Mouse (Mus musculus) kidney, embryonic 16.5 days (tissue): ENCODE data around the gene Gm21118. TPM values are rescaled to one million over a fixed set of nuclear protein-coding genes. Genes with fewer than 3 reads are reported as not detected.
"Not testable (repeated sequence)": the region's sequence is repeated elsewhere in the genome, so short reads cannot be mapped to it uniquely, and the experiment has no call there.

Source experiments
- ATAC-seq: fragments of 200-750 bp; cut with Nextera tagmentation; 2 replicates; pipeline ENCODE4 v1.8.0; 2017; ENCODE audit warnings: moderate TSS enrichment; ENCODE audit not compliant: low FRiP score, low TSS enrichment
- H3K27ac ChIP-seq: fragments of 300-500 bp; sonication (generic); 2 replicates; pipeline ENCODE4 v1.5.1; 2014; ENCODE audit warnings: low read length
- H3K27me3 ChIP-seq: fragments of 300-500 bp; sonication (generic); 2 replicates; pipeline ENCODE4 v1.6.1; 2014; ENCODE audit warnings: low read length, control low read depth, mixed read lengths; ENCODE audit not compliant: insufficient read depth
- H3K36me3 ChIP-seq: fragments of 300-500 bp; sonication (generic); 2 replicates; pipeline ENCODE4 v1.6.1; 2014; ENCODE audit warnings: low read length, control low read depth, mixed read lengths; ENCODE audit not compliant: insufficient read depth
- H3K4me1 ChIP-seq: fragments of 300-500 bp; sonication (generic); 2 replicates; pipeline ENCODE4 v1.6.1; 2014; ENCODE audit warnings: low read length, control low read depth, mixed read lengths; ENCODE audit not compliant: insufficient read depth
- H3K4me2 ChIP-seq: fragments of 300-500 bp; sonication (generic); replicated peaks from 2 replicates; pipeline ENCODE4 v1.6.1; 2014; ENCODE audit warnings: low read depth, low read length
- H3K4me3 ChIP-seq: fragments of 300-500 bp; sonication (generic); 2 replicates; pipeline ENCODE4 v1.5.1; 2014; ENCODE audit warnings: mild to moderate bottlenecking, low read length
- H3K9ac ChIP-seq: fragments of 300-500 bp; sonication (generic); replicated peaks from 2 replicates; pipeline ENCODE4 v1.6.1; 2014; ENCODE audit warnings: low read length
- H3K9me3 ChIP-seq: fragments of 300-500 bp; sonication (generic); 2 replicates; pipeline ENCODE4 v1.6.1; 2016; ENCODE audit warnings: low read length, control low read depth
- WGBS: fragments of 180-500 bp; shearing (Covaris S2); extraction: QIAGEN DNeasy Blood & Tissue Kit; methylation state at CpG from one replicate; pipeline ENCODE4 v1.1.7; 2014; 5-methylcytosine and 5-hydroxymethylcytosine counted together
- polyA plus RNA-seq: library from polyadenylated mRNA; unstranded; fragments of >200 nt; fragmentation: Nextera tagmentation; extraction: Ambion mirVana; gene quantifications from 2 replicates; pipeline ENCODE4 v1.2.1, GENCODE M21; 2015

The Gm21118 gene
- polyA plus RNA-seq = not detected in 2 replicates

GRCm38 (mm10) chrY:70273542-70273941, at the start of gene Gm21118:
TSS of gene Gm21118 (minus strand) at chrY:70273642.
- H3K9me3 ChIP-seq, ATAC-seq, H3K27me3 ChIP-seq, H3K4me3 ChIP-seq, H3K36me3 ChIP-seq, H3K9ac ChIP-seq, H3K27ac ChIP-seq, H3K4me2 ChIP-seq, H3K4me1 ChIP-seq: not testable (repeated sequence)
- WGBS = no CpG with 5 or more reads among the region's 4 CpGs

- H3K9me3 ChIP-seq, H3K4me1 ChIP-seq, H3K4me2 ChIP-seq, ATAC-seq, H3K9ac ChIP-seq, H3K36me3 ChIP-seq, H3K27me3 ChIP-seq, H3K4me3 ChIP-seq, H3K27ac ChIP-seq: not testable (repeated sequence)
- no CpG with 5 or more reads among the region's 2 CpGs for WGBS
Measured at GRCm38 (mm10) chrY:70303187-70303586, 29.7 kb upstream of the Gm21118 start, which contains the start of the genes Gm29423 and Gm29644. TSS of gene Gm29423 (minus strand) at chrY:70303287. TSS of gene Gm29644 (minus strand) at chrY:70303343.

Other genes with a start within 250 kb of the Gm21118 start
- not detected in 2 replicates for gene Gm29423, start 29.6 kb upstream of the Gm21118 start, polyA plus RNA-seq
- not detected in 2 replicates for gene Gm29644, start 29.7 kb upstream of the Gm21118 start, polyA plus RNA-seq
- gene Gm20888, start 168.2 kb upstream of the Gm21118 start, polyA plus RNA-seq = not detected in 2 replicates